Mouse (Mus musculus): ENCODE measurements around the gene Zswim8. TPM values are rescaled to one million over a fixed set of nuclear protein-coding genes. Genes with fewer than 3 reads are reported as not detected.

Gene Zswim8
- polyA plus RNA-seq, 1 experiment: 177 TPM

GRCm38 (mm10) chr14:20730853-20731602 is 23.7 kb downstream of the Zswim8 start:
- Histone ChIP-seq H3K27me3 (ENCODE audit: control insufficient read depth, insufficient read depth, low read length) (no peaks in the 10 kb centered on the region), H3K36me3 (ENCODE audit: control insufficient read depth, insufficient read depth, low read length) (peaks cover 25% of the 10 kb centered on the region), H3K27ac (ENCODE audit: insufficient read depth, low read length) (no peak overlapping the region), H3K4me1 (ENCODE audit: control insufficient read depth, insufficient read depth, insufficient read length) (peaks cover 3% of the 10 kb centered on the region; the same call in 1 of the 2 replicates), H3K4me3 (ENCODE audit: extremely low read depth, insufficient read depth, insufficient read length) (no peak overlapping the region)
- 87% methylated on average over 9 of the region's 9 CpGs for WGBS
- DNase-seq (ENCODE audit: low read depth in 1 of 2, low spot score in 2 of 2): no peak
- TF ChIP-seq POLR2A (IDR thresholded peaks at IDR 0.05; ENCODE audit: low read depth, low read length): no peak
- no peak for TF ChIP-seq CTCF (IDR thresholded peaks at IDR 0.05; ENCODE audit: extremely low read depth, insufficient read depth, insufficient read length, insufficient replicate concordance)

GRCm38 (mm10) chr14:20733041-20733951 is 25.9 kb downstream of the Zswim8 start:
- Histone ChIP-seq H3K36me3 (ENCODE audit: control insufficient read depth, insufficient read depth, low read length) (peaks cover 13% of the 10 kb centered on the region), H3K27me3 (ENCODE audit: control insufficient read depth, insufficient read depth, low read length) (no peaks in the 10 kb centered on the region), H3K4me1 (ENCODE audit: control insufficient read depth, insufficient read depth, insufficient read length) (peaks cover 3% of the 10 kb centered on the region; the same call in 1 of the 2 replicates), H3K4me3 (ENCODE audit: extremely low read depth, insufficient read depth, insufficient read length) (peak overlapping the region; percentile 92), H3K27ac (ENCODE audit: insufficient read depth, low read length) (peak overlapping the region; percentile 93; the same call in 1 of the 2 replicates)
- no peak for DNase-seq (ENCODE audit: low read depth in 1 of 2, low spot score in 2 of 2)
- no peak for TF ChIP-seq POLR2A (IDR thresholded peaks at IDR 0.05; ENCODE audit: low read depth, low read length)
- no peak for TF ChIP-seq CTCF (IDR thresholded peaks at IDR 0.05; ENCODE audit: extremely low read depth, insufficient read depth, insufficient read length, insufficient replicate concordance)
- 33% methylated on average over 12 of the region's 12 CpGs for WGBS

DNA sequence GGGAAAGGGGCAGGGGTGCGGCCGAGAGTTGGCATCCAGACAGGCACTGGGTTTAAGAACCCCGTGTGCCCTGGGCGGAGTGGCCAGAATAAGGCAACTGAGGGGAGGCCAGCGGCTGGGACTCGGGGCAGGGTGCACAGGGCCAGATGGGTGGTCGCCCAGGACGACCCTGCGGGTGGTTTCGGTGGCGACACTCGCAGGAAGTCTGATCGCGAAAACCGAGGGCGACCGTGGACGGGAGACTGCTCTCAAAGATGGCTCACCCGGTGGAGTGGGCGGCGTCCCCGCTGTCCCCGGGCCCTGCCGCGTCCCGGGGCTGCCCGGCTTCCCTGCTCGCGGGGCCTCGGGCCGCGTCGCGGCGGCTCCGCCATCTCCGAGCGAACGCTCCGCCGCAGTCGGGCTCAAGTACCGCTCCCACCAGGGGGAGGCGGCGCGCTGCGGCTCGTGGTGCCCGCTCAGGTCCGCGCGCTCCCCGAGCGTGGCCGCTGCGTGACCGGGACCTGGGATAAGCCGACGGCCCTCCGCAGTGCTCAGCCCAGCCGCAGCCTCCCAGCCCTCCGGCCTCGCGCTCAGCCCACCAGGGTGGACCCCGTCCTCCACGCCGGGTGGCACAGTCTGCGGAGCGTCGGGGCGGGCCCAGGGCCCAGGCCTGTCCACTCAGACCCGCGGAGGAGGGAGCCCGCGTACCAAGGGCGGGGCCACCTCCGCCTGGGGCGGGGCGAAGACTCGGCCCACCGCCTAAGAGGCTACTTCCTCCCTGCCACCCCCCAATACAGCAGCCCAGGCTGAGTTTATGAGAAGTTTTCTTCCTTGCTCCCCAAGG is 26.8 kb downstream of the Zswim8 start, which contains the start of gene Ndst2:
TSS of gene Ndst2 (minus strand) at position 611 of the 823 bp plus-strand sequence.
- Histone ChIP-seq H3K36me3 (ENCODE audit: control insufficient read depth, insufficient read depth, low read length) (peaks cover 10% of the 10 kb centered on the region), H3K4me3 (ENCODE audit: extremely low read depth, insufficient read depth, insufficient read length) (peak within 1 kb of the TSS; percentile 92), H3K27ac (ENCODE audit: insufficient read depth, low read length) (peak within 1 kb of the TSS; percentile 93), H3K27me3 (ENCODE audit: control insufficient read depth, insufficient read depth, low read length) (no peaks in the 10 kb centered on the region), H3K4me1 (ENCODE audit: control insufficient read depth, insufficient read depth, insufficient read length) (peaks cover 3% of the 10 kb centered on the region; the same call in 1 of the 2 replicates)
- under 1% methylated on average over 79 of the region's 81 CpGs for WGBS
- TF ChIP-seq CTCF (IDR thresholded peaks at IDR 0.05; ENCODE audit: extremely low read depth, insufficient read depth, insufficient read length, insufficient replicate concordance) (no peak), POLR2A (IDR thresholded peaks at IDR 0.05; ENCODE audit: low read depth, low read length) (peak; percentile 73)
- peak; percentile 80 to 87 for DNase-seq (ENCODE audit: low read depth in 1 of 2, low spot score in 2 of 2)

DNA sequence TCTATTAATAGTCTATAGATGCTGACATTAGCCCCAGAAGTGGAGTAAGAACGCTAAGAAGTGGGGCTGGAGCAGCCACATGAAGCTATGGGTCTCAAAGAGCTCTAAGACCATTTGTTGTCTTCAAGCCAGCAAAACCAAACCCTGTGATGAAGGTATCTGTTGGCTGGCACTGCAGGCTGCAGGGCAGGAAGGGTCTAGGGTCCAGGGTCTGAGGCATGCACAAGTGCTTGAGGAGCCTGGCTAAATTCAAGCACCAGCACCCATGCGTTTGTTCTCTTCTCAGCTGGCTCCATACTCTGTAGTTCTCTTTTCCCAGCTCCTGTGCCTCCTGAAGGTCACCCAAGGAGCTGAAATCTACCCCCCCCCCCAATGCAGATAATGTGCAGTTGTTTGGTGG is 27.7 kb downstream of the Zswim8 start:
- no peak for DNase-seq (ENCODE audit: low read depth in 1 of 2, low spot score in 2 of 2)
- no peak for TF ChIP-seq CTCF (IDR thresholded peaks at IDR 0.05; ENCODE audit: extremely low read depth, insufficient read depth, insufficient read length, insufficient replicate concordance)
- no peak for TF ChIP-seq POLR2A (IDR thresholded peaks at IDR 0.05; ENCODE audit: low read depth, low read length)
- no peak overlapping the region for H3K4me3 ChIP-seq (ENCODE audit: extremely low read depth, insufficient read depth, insufficient read length)
- no peaks in the 10 kb centered on the region for H3K27me3 ChIP-seq (ENCODE audit: control insufficient read depth, insufficient read depth, low read length)
- H3K27ac ChIP-seq (ENCODE audit: insufficient read depth, low read length): no peak overlapping the region
- WGBS: 64% methylated on average over 2 of the region's 2 CpGs
- peaks cover 2% of the 10 kb centered on the region for H3K36me3 ChIP-seq (ENCODE audit: control insufficient read depth, insufficient read depth, low read length)
- H3K4me1 ChIP-seq (ENCODE audit: control insufficient read depth, insufficient read depth, insufficient read length): peaks cover 3% of the 10 kb centered on the region; the same call in 1 of the 2 replicates

DNA sequence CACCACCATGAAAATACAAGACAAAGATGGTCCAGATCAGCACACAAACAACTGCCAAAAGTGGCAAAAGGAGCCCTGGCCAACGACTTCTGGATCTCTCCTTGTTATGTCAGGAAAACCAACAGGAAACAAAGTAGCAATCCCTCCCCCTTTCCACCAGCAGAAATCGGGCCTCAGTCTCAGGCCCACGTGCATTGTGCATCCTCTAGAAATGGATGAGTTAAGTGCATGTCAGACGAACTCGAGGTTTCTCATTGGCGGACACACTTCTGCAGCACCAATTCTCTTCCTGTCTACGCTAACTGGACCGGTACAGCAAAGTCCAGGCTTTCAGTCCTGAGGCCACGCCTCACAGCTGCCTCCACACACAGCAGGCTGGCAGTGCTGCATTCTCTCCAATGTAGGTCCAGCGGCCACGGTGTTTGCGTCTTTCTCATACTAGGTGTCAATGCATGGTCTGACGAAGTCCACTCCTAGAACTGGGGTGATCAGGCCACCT is 28.6 kb downstream of the Zswim8 start:
- 72% methylated on average over 13 of the region's 13 CpGs for WGBS
- Histone ChIP-seq H3K27me3 (ENCODE audit: control insufficient read depth, insufficient read depth, low read length) (no peaks in the 10 kb centered on the region), H3K4me3 (ENCODE audit: extremely low read depth, insufficient read depth, insufficient read length) (no peak overlapping the region), H3K27ac (ENCODE audit: insufficient read depth, low read length) (no peak overlapping the region), H3K36me3 (ENCODE audit: control insufficient read depth, insufficient read depth, low read length) (peaks cover 3% of the 10 kb centered on the region), H3K4me1 (ENCODE audit: control insufficient read depth, insufficient read depth, insufficient read length) (peaks cover 3% of the 10 kb centered on the region; the same call in 1 of the 2 replicates)
- TF ChIP-seq POLR2A (IDR thresholded peaks at IDR 0.05; ENCODE audit: low read depth, low read length) (no peak), CTCF (IDR thresholded peaks at IDR 0.05; ENCODE audit: extremely low read depth, insufficient read depth, insufficient read length, insufficient replicate concordance) (no peak)
- no peak for DNase-seq (ENCODE audit: low read depth in 1 of 2, low spot score in 2 of 2)

- H3K4me3 ChIP-seq (ENCODE audit: extremely low read depth, insufficient read depth, insufficient read length): no peak overlapping the region
- peaks cover 3% of the 10 kb centered on the region; the same call in 1 of the 2 replicates for H3K4me1 ChIP-seq (ENCODE audit: control insufficient read depth, insufficient read depth, insufficient read length)
- WGBS: 51% methylated on average over 14 of the region's 14 CpGs
- no peak overlapping the region for H3K27ac ChIP-seq (ENCODE audit: insufficient read depth, low read length)
- TF ChIP-seq CTCF (IDR thresholded peaks at IDR 0.05; ENCODE audit: extremely low read depth, insufficient read depth, insufficient read length, insufficient replicate concordance): peak; percentile 33; the same call in 1 of the 2 replicates
- TF ChIP-seq POLR2A (IDR thresholded peaks at IDR 0.05; ENCODE audit: low read depth, low read length): no peak
- peak in 1 of 2 experiments; percentile 39 for DNase-seq (ENCODE audit: low read depth in 1 of 2, low spot score in 2 of 2)
- no peaks in the 10 kb centered on the region for H3K27me3 ChIP-seq (ENCODE audit: control insufficient read depth, insufficient read depth, low read length)
- peaks cover 7% of the 10 kb centered on the region for H3K36me3 ChIP-seq (ENCODE audit: control insufficient read depth, insufficient read depth, low read length)
Observed at GRCm38 (mm10) chr14:20737306-20737705, 30.0 kb downstream of the Zswim8 start.

Measured in spleen, adult 2 months (tissue).